Mouse (Mus musculus): ENCODE data around the gene Eno4.

DNA sequence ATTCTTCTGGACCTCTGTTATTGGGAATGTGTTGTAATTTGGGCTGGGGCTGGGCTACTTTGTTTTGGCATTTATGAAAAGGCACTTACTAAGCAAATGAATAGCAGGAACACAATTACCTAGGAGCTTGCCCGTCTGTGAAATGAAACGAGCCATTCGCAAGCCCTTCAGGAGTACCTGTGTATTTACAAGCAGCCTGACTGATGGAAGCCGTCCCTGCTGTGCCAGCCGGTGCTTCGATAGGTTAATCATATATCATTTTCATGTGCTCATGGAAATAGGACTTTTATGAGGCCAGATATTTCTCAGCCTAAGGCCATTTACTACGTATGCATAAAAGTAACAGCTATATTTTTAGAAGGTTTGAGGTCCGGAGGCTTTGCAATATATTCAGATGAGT lies 19.8 kb downstream of the Eno4 start:
- TF ChIP-seq CTCF (IDR thresholded peaks at IDR 0.05; ENCODE audit: low read depth) (no peak), EP300 (IDR thresholded peaks at IDR 0.05; ENCODE audit: low read depth) (no peak)
